Mouse (Mus musculus) neural tube, embryonic 10.5 days (tissue): ENCODE results near the gene Lrfn2.

Source experiments
- DNase-seq: peaks from one replicate; pipeline ENCODE4 v3.0.0-alpha.2; 2017; ENCODE audit warnings: low spot score; ENCODE audit errors: extremely low spot score

Lrfn2 gene

GRCm38 (mm10) chr17:49124642-49125041, 192.5 kb downstream of the Lrfn2 start:
- DNase-seq, result no peak
